ENCODE assay signal across 9 mouse cellular contexts in genomic region chr10:63122516-63122915, GRCm38 (mm10). TPM values are rescaled to one million over a fixed set of nuclear protein-coding genes. Genes with fewer than 3 reads are reported as not detected.
DNase-seq lines count a peak whose midpoint lies in the region; ATAC-seq and TF ChIP-seq lines count a peak whose summit lies in the region.
"Had no signal": no experiment of that assay in that cellular context is flagged by ENCODE, and none has a peak within 500 bp of the region (broad histone marks: within the 10 kb centered on the region; RNA-seq: fewer than 3 reads in every experiment).

No protein-coding gene starts in this region.

- no peaks in the 10 kb centered on the region for H3K4me1 ChIP-seq in heart, postnatal 0 days (ENCODE audit: control insufficient read depth, insufficient read depth)
- no peaks in the 10 kb centered on the region for H3K4me1 ChIP-seq in heart, embryonic 11.5 days (ENCODE audit: control insufficient read depth, insufficient read depth, low read length)
- H3K4me1 ChIP-seq in midbrain, embryonic 14.5 days (ENCODE audit: control insufficient read depth, insufficient read depth, low read length): no peaks in the 10 kb centered on the region

- no peak; the same call in 1 of the 2 replicates for ATAC-seq in heart, postnatal 0 days (ENCODE audit: insufficient read depth, low read depth)
- no peak for ATAC-seq in heart, embryonic 11.5 days (replicated peaks; ENCODE audit: insufficient number of reproducible peaks, low FRiP score, low TSS enrichment)
- ATAC-seq in midbrain, embryonic 14.5 days (ENCODE audit: low FRiP score, low TSS enrichment): peak; percentile 80; the same call in 1 of the 2 replicates
- ATAC-seq: Patski had no signal

- 38% methylated on average over 8 of the region's 8 CpGs for WGBS in heart, postnatal 0 days
- WGBS in heart, embryonic 11.5 days (ENCODE audit: insufficient replicate concordance): 36% methylated on average over 8 of the region's 8 CpGs
- WGBS in midbrain, embryonic 14.5 days: 28% methylated on average over 8 of the region's 8 CpGs

- TF ChIP-seq EP300 in heart, postnatal 0 days (IDR thresholded peaks at IDR 0.05; ENCODE audit: low read depth): no peak

- DNase-seq in heart, postnatal 0 days (ENCODE audit: low spot score): peak; percentile 35
- peak; percentile 45 for DNase-seq in adipocyte (ENCODE audit: low spot score)
- DNase-seq in forelimb bud, embryonic 11.5 days (ENCODE audit: low read depth, low spot score): peak; percentile 26
- peak; percentile 45 to 47 for DNase-seq in left cerebral cortex, postnatal 14 days (ENCODE audit: low spot score in 2 of 2)
- DNase-seq in midbrain, embryonic 14.5 days: peak; percentile 79
- DNase-seq in ovary, postnatal 14 days (ENCODE audit: low spot score): no peak
- no peak for DNase-seq in urinary bladder, postnatal 36 days (ENCODE audit: low spot score in 2 of 2)

- H3K4me2 ChIP-seq in heart, postnatal 0 days (ENCODE audit: low read depth, low read length): no peak overlapping the region
- H3K4me2 ChIP-seq in heart, embryonic 11.5 days: no peak overlapping the region
- no peak overlapping the region for H3K4me2 ChIP-seq in midbrain, embryonic 14.5 days (ENCODE audit: low read length)

- no peak overlapping the region for H3K9ac ChIP-seq in heart, postnatal 0 days (replicated peaks; ENCODE audit: low read depth, low read length)
- H3K9ac ChIP-seq in heart, embryonic 11.5 days (ENCODE audit: low read depth, low read length): no peak overlapping the region
- no peak overlapping the region for H3K9ac ChIP-seq in midbrain, embryonic 14.5 days (replicated peaks; ENCODE audit: low read length)

- H3K27ac ChIP-seq in heart, postnatal 0 days (ENCODE audit: low read depth): no peak overlapping the region
- no peak overlapping the region for H3K27ac ChIP-seq in heart, embryonic 11.5 days (ENCODE audit: low read depth, low read length)
- no peak overlapping the region for H3K27ac ChIP-seq in midbrain, embryonic 14.5 days (replicated peaks; ENCODE audit: low read depth, low read length)

- no peak overlapping the region for H3K4me3 ChIP-seq in heart, postnatal 0 days (ENCODE audit: low read depth, low read length)
- no peak overlapping the region for H3K4me3 ChIP-seq in heart, embryonic 11.5 days (ENCODE audit: low read depth, low read length)
- no peak overlapping the region for H3K4me3 ChIP-seq in midbrain, embryonic 14.5 days (replicated peaks; ENCODE audit: low read depth, low read length)

- peaks cover 61% of the 10 kb centered on the region for H3K36me3 ChIP-seq in heart, postnatal 0 days (replicated peaks; ENCODE audit: control insufficient read depth, insufficient read depth, low read length)
- H3K36me3 ChIP-seq in heart, embryonic 11.5 days (ENCODE audit: control insufficient read depth, insufficient read depth, low read length): no peaks in the 10 kb centered on the region
- no peaks in the 10 kb centered on the region for H3K36me3 ChIP-seq in midbrain, embryonic 14.5 days (ENCODE audit: control insufficient read depth, insufficient read depth, low read length)

- no peak for TF ChIP-seq CTCF in heart, postnatal 0 days (IDR thresholded peaks at IDR 0.05; ENCODE audit: low read depth)

- H3K27me3 ChIP-seq in heart, postnatal 0 days (ENCODE audit: control insufficient read depth, insufficient read depth, low read length): no peaks in the 10 kb centered on the region
- H3K27me3 ChIP-seq in heart, embryonic 11.5 days (ENCODE audit: control insufficient read depth, insufficient read depth, low read length): no peaks in the 10 kb centered on the region
- H3K27me3 ChIP-seq in midbrain, embryonic 14.5 days (ENCODE audit: control insufficient read depth, insufficient read depth, low read length): no peaks in the 10 kb centered on the region
- H3K27me3 ChIP-seq: Patski had no signal

- intact Hi-C loops in left cerebral cortex, postnatal 14 days (cut with DNase I): no loop called here

- no peaks in the 10 kb centered on the region for H3K9me3 ChIP-seq in heart, postnatal 0 days (replicated peaks; ENCODE audit: control insufficient read depth, low read length)
- no peaks in the 10 kb centered on the region for H3K9me3 ChIP-seq in heart, embryonic 11.5 days (replicated peaks; ENCODE audit: control insufficient read depth, low read length)
- no peaks in the 10 kb centered on the region for H3K9me3 ChIP-seq in midbrain, embryonic 14.5 days (ENCODE audit: control insufficient read depth, low read length)

RNA-seq across cellular contexts. Expression of gene Atoh7, which starts 23.1 kb away (rescaled TPM):
- not detected in 2 replicates for total RNA-seq in heart, postnatal 0 days (2014; rRNA removed; ENCODE audit: low replicate concordance)
- polyA plus RNA-seq in heart, postnatal 0 days (2015; fragmentation: Nextera tagmentation; extraction: Ambion mirVana): not detected in 2 replicates
- not detected in 2 replicates for polyA plus RNA-seq in heart, embryonic 11.5 days (2014; fragmentation: Nextera tagmentation; extraction: Ambion mirVana)
- 1 to 10 TPM; 1.0 to 1.5 TPM for total RNA-seq in left cerebral cortex, postnatal 14 days (2021)
- 1.4 and 2.5 TPM in 2 replicates for polyA plus RNA-seq in midbrain, embryonic 14.5 days (2014; fragmentation: Nextera tagmentation; extraction: Ambion mirVana)
- polyA plus RNA-seq: Patski had no signal

Comparison
In these comparisons a context has a peak if more than half of its experiments do, and no peak if none do; other contexts are left out.
1. DNase-seq: peak in heart, postnatal 0 days (single experiment), adipocyte (single experiment), forelimb bud, embryonic 11.5 days (single experiment), left cerebral cortex, postnatal 14 days (2 of 2) and midbrain, embryonic 14.5 days (single experiment); none in ovary, postnatal 14 days (single experiment) and urinary bladder, postnatal 36 days (0 of 2).